Mouse (Mus musculus) stomach, embryonic 15.5 days (tissue): Measurements from ENCODE around the gene Avp. TPM values are rescaled to one million over a fixed set of nuclear protein-coding genes. Genes with fewer than 3 reads are reported as not detected.
A peak's percentile ranks its signal among the peaks of the same experiment; 100 is the strongest.

ENCODE experiments used
- ATAC-seq: fragments of 200-750 bp; cut with Nextera tagmentation; 2 replicates; pipeline ENCODE4 v1.8.0; 2017; ENCODE audit warnings: low read depth, moderate number of reproducible peaks, moderate TSS enrichment; ENCODE audit not compliant: insufficient read depth, low FRiP score
- H3K27ac ChIP-seq: fragments of 300-500 bp; sonication (generic); 2 replicates; pipeline ENCODE4 v1.5.1; 2015; ENCODE audit warnings: mild to moderate bottlenecking, inconsistent platforms
- H3K27me3 ChIP-seq: fragments of 300-500 bp; sonication (generic); replicated peaks from 2 replicates; pipeline ENCODE4 v1.6.1; 2015; ENCODE audit warnings: inconsistent platforms
- H3K36me3 ChIP-seq: fragments of 300-500 bp; sonication (generic); 2 replicates; pipeline ENCODE4 v1.6.1; 2015; ENCODE audit warnings: inconsistent platforms
- H3K4me1 ChIP-seq: fragments of 300-500 bp; sonication (generic); 2 replicates; pipeline ENCODE4 v1.6.1; 2015; ENCODE audit warnings: inconsistent platforms
- H3K4me2 ChIP-seq: fragments of 300-500 bp; sonication (generic); 2 replicates; pipeline ENCODE4 v1.6.1; 2015; ENCODE audit warnings: mild to moderate bottlenecking, inconsistent platforms
- H3K4me3 ChIP-seq: fragments of 300-500 bp; sonication (generic); replicated peaks from 2 replicates; pipeline ENCODE4 v1.5.1; 2015; ENCODE audit warnings: inconsistent platforms
- H3K9ac ChIP-seq: fragments of 300-500 bp; sonication (generic); 2 replicates; pipeline ENCODE4 v1.6.1; 2015; ENCODE audit warnings: inconsistent platforms
- H3K9me3 ChIP-seq: fragments of 300-500 bp; sonication (generic); 2 replicates; pipeline ENCODE4 v1.6.1; 2016; ENCODE audit warnings: inconsistent platforms
- WGBS: fragments of 180-500 bp; shearing (Covaris S2); methylation state at CpG from one replicate; pipeline ENCODE4 v1.1.7; 2015; 5-methylcytosine and 5-hydroxymethylcytosine counted together
- polyA plus RNA-seq: library from polyadenylated mRNA; unstranded; fragments of >200 nt; fragmentation: Nextera tagmentation; extraction: Ambion mirVana; gene quantifications from 2 replicates; pipeline ENCODE4 v1.2.1, GENCODE M21; 2015

Avp gene
- not detected in 2 replicates for polyA plus RNA-seq

GRCm38 (mm10) chr2:130582552-130582951 is at the start of gene Avp:
Gene Avp (minus strand): TSS chr2:130582554.
- H3K27me3 ChIP-seq: peaks cover 54% of the 10 kb centered on the region
- no peak for ATAC-seq

GRCm38 (mm10) chr2:130629839-130630203 is 47.5 kb upstream of the Avp start, which contains the start of the genes Fastkd5 and Ubox5:
Gene Fastkd5 (minus strand): TSS chr2:130630027.
Gene Ubox5 (minus strand): TSS chr2:130630038.
- peaks cover 15% of the 10 kb centered on the region for H3K4me1 ChIP-seq
- WGBS: under 1% methylated on average over 25 of the region's 25 CpGs
- peak within 1 kb of the TSS; percentile 71 for H3K27ac ChIP-seq
- H3K9me3 ChIP-seq: no peaks in the 10 kb centered on the region
- 0 out of 2 replicates have a peak, but pooled peaks cover 5% of the 10 kb centered on the region for H3K27me3 ChIP-seq
- H3K4me3 ChIP-seq: peak within 1 kb of the TSS; percentile 95
- peak; percentile 76; the same call in 1 of the 2 replicates for ATAC-seq
- peak within 1 kb of the TSS; percentile 94 for H3K9ac ChIP-seq
- peaks cover 13% of the 10 kb centered on the region; the same call in 1 of the 2 replicates for H3K36me3 ChIP-seq
- H3K4me2 ChIP-seq: peak within 1 kb of the TSS; percentile 82

More at GRCm38 (mm10) chr2:130582552-130582951, at the start of gene Avp:
- Histone ChIP-seq H3K4me3 (no peak within 1 kb of the TSS; the same call in 1 of the 2 replicates), H3K36me3 (no peaks in the 10 kb centered on the region), H3K4me2 (no peak within 1 kb of the TSS), H3K4me1 (peaks cover 16% of the 10 kb centered on the region), H3K9me3 (no peaks in the 10 kb centered on the region), H3K27ac (no peak within 1 kb of the TSS), H3K9ac (no peak within 1 kb of the TSS)
- 27% methylated on average over 10 of the region's 10 CpGs for WGBS

- Histone ChIP-seq H3K9ac (peak overlapping the region; percentile 94), H3K9me3 (no peaks in the 10 kb centered on the region), H3K27ac (peak overlapping the region; percentile 71), H3K4me2 (peak overlapping the region; percentile 82), H3K27me3 (0 out of 2 replicates have a peak, but pooled peaks cover 4% of the 10 kb centered on the region), H3K36me3 (peaks cover 15% of the 10 kb centered on the region; the same call in 1 of the 2 replicates), H3K4me3 (peak overlapping the region; percentile 95), H3K4me1 (peaks cover 9% of the 10 kb centered on the region)
- WGBS: 2% methylated on average over 37 of the region's 37 CpGs
- peak; percentile 28; the same call in 1 of the 2 replicates for ATAC-seq
Observed at GRCm38 (mm10) chr2:130629080-130629838, 46.9 kb upstream of the Avp start.

GRCm38 (mm10) chr2:130628424-130628823 is 46.1 kb upstream of the Avp start:
- 58% methylated on average over 3 of the region's 3 CpGs for WGBS
- Histone ChIP-seq H3K9ac (no peak overlapping the region), H3K4me2 (peak overlapping the region; percentile 82), H3K4me3 (peak overlapping the region; percentile 95; the same call in 1 of the 2 replicates), H3K27ac (no peak overlapping the region), H3K4me1 (peaks cover 8% of the 10 kb centered on the region), H3K36me3 (peaks cover 12% of the 10 kb centered on the region; the same call in 1 of the 2 replicates), H3K9me3 (no peaks in the 10 kb centered on the region), H3K27me3 (no peaks in the 10 kb centered on the region)
- no peak for ATAC-seq

- no peaks in the 10 kb centered on the region for H3K27me3 ChIP-seq
- H3K9ac ChIP-seq: no peak overlapping the region
- H3K4me1 ChIP-seq: no peaks in the 10 kb centered on the region
- H3K4me3 ChIP-seq: no peak overlapping the region
- H3K27ac ChIP-seq: no peak overlapping the region
- no peaks in the 10 kb centered on the region for H3K9me3 ChIP-seq
- H3K4me2 ChIP-seq: no peak overlapping the region
- WGBS: 87% methylated on average over 7 of the region's 7 CpGs
- ATAC-seq: no peak
- peaks cover 32% of the 10 kb centered on the region for H3K36me3 ChIP-seq
Observed at GRCm38 (mm10) chr2:130618972-130619371, 36.6 kb upstream of the Avp start.

- Histone ChIP-seq H3K27ac (no peak overlapping the region), H3K4me1 (no peaks in the 10 kb centered on the region), H3K4me2 (no peak overlapping the region), H3K4me3 (no peak overlapping the region), H3K9ac (no peak overlapping the region), H3K27me3 (no peaks in the 10 kb centered on the region), H3K36me3 (peaks cover 23% of the 10 kb centered on the region), H3K9me3 (no peaks in the 10 kb centered on the region)
- ATAC-seq: no peak
- 71% methylated on average over 3 of the region's 3 CpGs for WGBS
Observed at GRCm38 (mm10) chr2:130613091-130613490, 30.7 kb upstream of the Avp start.

GRCm38 (mm10) chr2:130602195-130602594 is 19.8 kb upstream of the Avp start:
- Histone ChIP-seq H3K4me1 (no peaks in the 10 kb centered on the region), H3K4me3 (no peak overlapping the region), H3K36me3 (peaks cover 24% of the 10 kb centered on the region), H3K9me3 (no peaks in the 10 kb centered on the region), H3K27me3 (no peaks in the 10 kb centered on the region), H3K27ac (no peak overlapping the region), H3K9ac (no peak overlapping the region), H3K4me2 (no peak overlapping the region)
- ATAC-seq: no peak
- 84% methylated on average over 4 of the region's 4 CpGs for WGBS

- H3K9me3 ChIP-seq: no peaks in the 10 kb centered on the region
- ATAC-seq: no peak
- H3K4me2 ChIP-seq: no peak overlapping the region
- no peaks in the 10 kb centered on the region for H3K4me1 ChIP-seq
- no peak overlapping the region for H3K9ac ChIP-seq
- WGBS: 72% methylated on average over 3 of the region's 3 CpGs
- peaks cover 34% of the 10 kb centered on the region for H3K36me3 ChIP-seq
- H3K27me3 ChIP-seq: no peaks in the 10 kb centered on the region
- H3K4me3 ChIP-seq: no peak overlapping the region
- H3K27ac ChIP-seq: no peak overlapping the region
Observed at GRCm38 (mm10) chr2:130598399-130598798, 16.0 kb upstream of the Avp start.

GRCm38 (mm10) chr2:130597601-130598010 is 15.3 kb upstream of the Avp start:
- H3K27ac ChIP-seq: no peak overlapping the region
- H3K9me3 ChIP-seq: no peaks in the 10 kb centered on the region
- H3K27me3 ChIP-seq: no peaks in the 10 kb centered on the region
- no peak overlapping the region for H3K4me3 ChIP-seq
- ATAC-seq: no peak
- no peak overlapping the region for H3K4me2 ChIP-seq
- H3K4me1 ChIP-seq: no peaks in the 10 kb centered on the region
- H3K36me3 ChIP-seq: peaks cover 28% of the 10 kb centered on the region
- WGBS: 10% methylated on average over 1 of the region's 1 CpGs
- no peak overlapping the region for H3K9ac ChIP-seq

- no peak overlapping the region for H3K27ac ChIP-seq
- H3K4me1 ChIP-seq: no peaks in the 10 kb centered on the region
- H3K4me2 ChIP-seq: no peak overlapping the region
- no peaks in the 10 kb centered on the region for H3K9me3 ChIP-seq
- ATAC-seq: no peak
- H3K36me3 ChIP-seq: peaks cover 37% of the 10 kb centered on the region
- no peak overlapping the region for H3K9ac ChIP-seq
- WGBS: 83% methylated on average over 1 of the region's 1 CpGs
- no peaks in the 10 kb centered on the region for H3K27me3 ChIP-seq
- H3K4me3 ChIP-seq: no peak overlapping the region
Observed at GRCm38 (mm10) chr2:130595596-130595995, 13.2 kb upstream of the Avp start.

- Histone ChIP-seq H3K4me1 (no peaks in the 10 kb centered on the region), H3K27me3 (no peaks in the 10 kb centered on the region), H3K36me3 (peaks cover 17% of the 10 kb centered on the region; the same call in 1 of the 2 replicates), H3K9ac (no peak overlapping the region), H3K27ac (no peak overlapping the region), H3K9me3 (no peaks in the 10 kb centered on the region), H3K4me3 (no peak overlapping the region), H3K4me2 (no peak overlapping the region)
- no peak for ATAC-seq
- WGBS: 95% methylated on average over 2 of the region's 2 CpGs
Observed at GRCm38 (mm10) chr2:130591016-130591415, 8.7 kb upstream of the Avp start.

- Histone ChIP-seq H3K4me2 (no peak overlapping the region), H3K4me3 (no peak overlapping the region), H3K9me3 (no peaks in the 10 kb centered on the region), H3K27me3 (no peaks in the 10 kb centered on the region), H3K27ac (no peak overlapping the region), H3K36me3 (peaks cover 13% of the 10 kb centered on the region; the same call in 1 of the 2 replicates), H3K4me1 (no peaks in the 10 kb centered on the region), H3K9ac (no peak overlapping the region)
- 77% methylated on average over 2 of the region's 2 CpGs for WGBS
- ATAC-seq: no peak
Observed at GRCm38 (mm10) chr2:130589761-130590160, 7.4 kb upstream of the Avp start.
